Mouse (Mus musculus) telencephalon, adult 2 months (tissue): ENCODE measurements around the gene Camta1.

Experiments used
- DNase-seq: peaks from one replicate; pipeline ENCODE4 v3.0.0-alpha.2; 2011; ENCODE audit warnings: low read depth, low spot score

Camta1 gene

GRCm38 (mm10) chr4:150990148-150990547 lies 871.5 kb downstream of the Camta1 start:
- DNase-seq, result no peak

GRCm38 (mm10) chr4:150980153-150980552 lies 881.5 kb downstream of the Camta1 start:
- DNase-seq, result no peak

- DNase-seq, result no peak
Observed at GRCm38 (mm10) chr4:150979455-150979854, 882.2 kb downstream of the Camta1 start.

- no peak for DNase-seq
Observed at GRCm38 (mm10) chr4:150978156-150978910, 883.3 kb downstream of the Camta1 start.

GRCm38 (mm10) chr4:150975145-150975544 lies 886.5 kb downstream of the Camta1 start:
- no peak for DNase-seq

- DNase-seq, result no peak
Observed at GRCm38 (mm10) chr4:150973264-150973663, 888.4 kb downstream of the Camta1 start.

GRCm38 (mm10) chr4:150968956-150969355 lies 892.7 kb downstream of the Camta1 start:
- no peak for DNase-seq

GRCm38 (mm10) chr4:150966556-150966955 lies 895.1 kb downstream of the Camta1 start:
- no peak for DNase-seq

GRCm38 (mm10) chr4:150965555-150965951 lies 896.1 kb downstream of the Camta1 start:
- DNase-seq, result no peak

GRCm38 (mm10) chr4:150964635-150965554 lies 896.8 kb downstream of the Camta1 start:
- no peak for DNase-seq

- no peak for DNase-seq
Observed at GRCm38 (mm10) chr4:150963711-150964110, 898.0 kb downstream of the Camta1 start.

GRCm38 (mm10) chr4:150962231-150962630 lies 899.4 kb downstream of the Camta1 start:
- DNase-seq, result no peak

GRCm38 (mm10) chr4:150958536-150958935 lies 903.1 kb downstream of the Camta1 start:
- no peak for DNase-seq

- no peak for DNase-seq
Observed at GRCm38 (mm10) chr4:150957106-150957458, 904.6 kb downstream of the Camta1 start.

- no peak for DNase-seq
Observed at GRCm38 (mm10) chr4:150956369-150957105, 905.1 kb downstream of the Camta1 start.

GRCm38 (mm10) chr4:150950972-150951371 lies 910.7 kb downstream of the Camta1 start:
- DNase-seq, result no peak

- no peak for DNase-seq
Observed at GRCm38 (mm10) chr4:150944707-150945106, 917.0 kb downstream of the Camta1 start.

GRCm38 (mm10) chr4:150939991-150940651 lies 921.6 kb downstream of the Camta1 start:
- DNase-seq, result no peak

GRCm38 (mm10) chr4:150938063-150938452 lies 923.6 kb downstream of the Camta1 start:
- DNase-seq, result no peak

GRCm38 (mm10) chr4:150937293-150938062 lies 924.2 kb downstream of the Camta1 start:
- no peak for DNase-seq

- no peak for DNase-seq
Observed at GRCm38 (mm10) chr4:150933503-150933902, 928.2 kb downstream of the Camta1 start.
